Mouse (Mus musculus) MEL (cell line): ENCODE measurements around the gene Aqp7. TPM values are rescaled to one million over a fixed set of nuclear protein-coding genes. Genes with fewer than 3 reads are reported as not detected.

Experiments used
- DNase-seq: peaks from one replicate; pipeline ENCODE4 v3.0.0; 2011; ENCODE audit warnings: low read depth, low spot score
- H3K27ac ChIP-seq: 2 replicates; pipeline ENCODE4 v1.5.1; 2012; ENCODE audit warnings: low read depth, mild to moderate bottlenecking, control low read depth, low read length, moderate library complexity; ENCODE audit not compliant: control insufficient read depth
- H3K27me3 ChIP-seq, 2 experiments: fragments of 150-350 bp in 1 of 2; sonication (generic) in 1 of 2; 2 replicates each; pipeline ENCODE4 v1.6.1; 2012; ENCODE audit warnings: low read length in 2 of 2, mild to moderate bottlenecking in 2 of 2, improper control_type of control experiment in 1 of 2, moderate library complexity in 1 of 2; ENCODE audit not compliant: insufficient read depth in 2 of 2, control insufficient read depth in 1 of 2
- H3K36me3 ChIP-seq, 2 experiments: 2 replicates each; pipeline ENCODE4 v1.6.1; 2012 to 2014; ENCODE audit warnings: low read length in 2 of 2, improper control_type of control experiment in 1 of 2, inconsistent platforms in 1 of 2, mild to moderate bottlenecking in 1 of 2; ENCODE audit not compliant: insufficient read depth in 2 of 2, control insufficient read depth in 1 of 2
- H3K4me1 ChIP-seq, 2 experiments: fragments of 150-350 bp in 1 of 2; sonication (generic) in 1 of 2; 2 replicates each; pipeline ENCODE4 v1.6.1; 2012; ENCODE audit warnings: low read length in 2 of 2, improper control_type of control experiment in 1 of 2, mild to moderate bottlenecking in 1 of 2; ENCODE audit not compliant: insufficient read depth in 2 of 2, control insufficient read depth in 1 of 2
- H3K4me3 ChIP-seq, 2 experiments: fragments of 150-350 bp in 1 of 2; sonication (generic) in 1 of 2; 2 replicates each; pipeline ENCODE4 v1.5.1; 2012; ENCODE audit warnings: low read depth in 2 of 2, low read length in 2 of 2, mild to moderate bottlenecking in 2 of 2, moderate library complexity in 2 of 2, control low read depth in 1 of 2, improper control_type of control experiment in 1 of 2; ENCODE audit not compliant: control insufficient read depth in 1 of 2, insufficient read depth in 1 of 2
- H3K79me2 ChIP-seq: 2 replicates; pipeline ENCODE4 v1.6.1; 2012; ENCODE audit warnings: mild to moderate bottlenecking, low read length, moderate library complexity; ENCODE audit not compliant: control insufficient read depth, poor library complexity, insufficient read depth
- H3K9ac ChIP-seq: 2 replicates; pipeline ENCODE4 v1.6.1; 2012; ENCODE audit warnings: low read depth, mild to moderate bottlenecking, control low read depth, low read length, moderate library complexity; ENCODE audit not compliant: control insufficient read depth, poor library complexity, severe bottlenecking
- H3K9me3 ChIP-seq: fragments of 150-350 bp; sonication (generic); replicated peaks from 2 replicates; pipeline ENCODE4 v1.6.1; 2012; ENCODE audit warnings: mild to moderate bottlenecking, low read length, improper control_type of control experiment, moderate library complexity; ENCODE audit not compliant: insufficient read depth
- BHLHE40 ChIP-seq: IDR thresholded peaks from 2 replicates; pipeline ENCODE4 v1.6.1; 2012; ENCODE audit warnings: low read depth, mild to moderate bottlenecking, inconsistent platforms, low read length, improper control_type of control experiment, borderline replicate concordance
- E2F4 ChIP-seq: IDR thresholded peaks from 2 replicates; pipeline ENCODE4 v1.6.1; 2011; ENCODE audit warnings: low read depth, low read length, improper control_type of control experiment, borderline replicate concordance
- ELF1 ChIP-seq: IDR thresholded peaks from 2 replicates; pipeline ENCODE4 v1.6.1; 2014; ENCODE audit warnings: low read depth, mild to moderate bottlenecking, inconsistent platforms, low read length, improper control_type of control experiment, moderate library complexity
- EP300 ChIP-seq, 2 experiments: IDR thresholded peaks; 2 replicates each; pipeline ENCODE4 v1.6.1; 2011; ENCODE audit warnings: improper control_type of control experiment in 2 of 2, low read length in 2 of 2, low read depth in 1 of 2, mild to moderate bottlenecking in 1 of 2
- ETS1 ChIP-seq: IDR thresholded peaks from 2 replicates; pipeline ENCODE4 v1.6.1; 2012; ENCODE audit warnings: low read depth, mild to moderate bottlenecking, inconsistent platforms, low read length, improper control_type of control experiment, moderate library complexity
- GABPA ChIP-seq: IDR thresholded peaks from 2 replicates; pipeline ENCODE4 v1.6.1; 2012; ENCODE audit warnings: low read depth, mild to moderate bottlenecking, inconsistent platforms, low read length, improper control_type of control experiment, moderate library complexity
- GATA1 ChIP-seq: IDR thresholded peaks from 2 replicates; pipeline ENCODE4 v1.6.1; 2011; ENCODE audit warnings: low read depth, low read length, improper control_type of control experiment
- HCFC1 ChIP-seq: IDR thresholded peaks from 2 replicates; pipeline ENCODE4 v1.6.1; 2012; ENCODE audit warnings: low read depth, mild to moderate bottlenecking, inconsistent platforms, low read length, improper control_type of control experiment, moderate library complexity
- JUND ChIP-seq: IDR thresholded peaks from 2 replicates; pipeline ENCODE4 v1.6.1; 2011; ENCODE audit warnings: low read depth, mild to moderate bottlenecking, improper control_type of control experiment, low read length
- MAX ChIP-seq: IDR thresholded peaks from 2 replicates; pipeline ENCODE4 v1.6.1; 2011; ENCODE audit warnings: low read length, improper control_type of control experiment
- MAZ ChIP-seq: IDR thresholded peaks from 2 replicates; pipeline ENCODE4 v1.6.1; 2012; ENCODE audit warnings: low read depth, mild to moderate bottlenecking, inconsistent platforms, low read length, improper control_type of control experiment
- MEF2A ChIP-seq: IDR thresholded peaks from 2 replicates; pipeline ENCODE4 v1.6.1; 2014; ENCODE audit warnings: low read depth, mild to moderate bottlenecking, inconsistent platforms, low read length, improper control_type of control experiment; ENCODE audit not compliant: poor library complexity, insufficient replicate concordance, severe bottlenecking; ENCODE audit errors: extremely low read depth
- MXI1 ChIP-seq: IDR thresholded peaks from 2 replicates; pipeline ENCODE4 v1.6.1; 2011; ENCODE audit warnings: mild to moderate bottlenecking, low read depth, low read length, improper control_type of control experiment
- MYB ChIP-seq: IDR thresholded peaks from 2 replicates; pipeline ENCODE4 v1.6.1; 2011; ENCODE audit warnings: mild to moderate bottlenecking, low read depth, low read length, improper control_type of control experiment
- MYC ChIP-seq: IDR thresholded peaks from 2 replicates; pipeline ENCODE4 v1.6.1; 2011; ENCODE audit warnings: low read depth, mild to moderate bottlenecking, low read length, improper control_type of control experiment, moderate library complexity
- NELFE ChIP-seq: IDR thresholded peaks from 2 replicates; pipeline ENCODE4 v1.6.1; 2011; ENCODE audit warnings: low read depth, low read length, improper control_type of control experiment
- NRF1 ChIP-seq: IDR thresholded peaks from 2 replicates; pipeline ENCODE4 v1.6.1; 2014; ENCODE audit warnings: low read depth, mild to moderate bottlenecking, inconsistent platforms, low read length, improper control_type of control experiment, moderate library complexity; ENCODE audit not compliant: poor library complexity, insufficient read depth, severe bottlenecking
- POLR2A ChIP-seq, 2 experiments: IDR thresholded peaks; 2 replicates each; pipeline ENCODE4 v1.6.1; 2011 to 2012; ENCODE audit warnings: low read length in 2 of 2, mild to moderate bottlenecking in 2 of 2, control low read depth in 1 of 2, improper control_type of control experiment in 1 of 2, low read depth in 1 of 2, moderate library complexity in 1 of 2; ENCODE audit not compliant: control insufficient read depth in 1 of 2, insufficient read depth in 1 of 2, poor library complexity in 1 of 2
- RAD21 ChIP-seq: IDR thresholded peaks from 2 replicates; pipeline ENCODE4 v1.6.1; 2011; ENCODE audit warnings: mild to moderate bottlenecking, low read depth, low read length, improper control_type of control experiment
- RCOR1 ChIP-seq: IDR thresholded peaks from 2 replicates; pipeline ENCODE4 v1.6.1; 2012; ENCODE audit warnings: low read depth, mild to moderate bottlenecking, inconsistent platforms, low read length, improper control_type of control experiment
- SIN3A ChIP-seq: IDR thresholded peaks from 2 replicates; pipeline ENCODE4 v1.6.1; 2012; ENCODE audit warnings: low read length, improper control_type of control experiment, inconsistent platforms
- SMC3 ChIP-seq: IDR thresholded peaks from 2 replicates; pipeline ENCODE4 v1.6.1; 2011; ENCODE audit warnings: low read depth, low read length, improper control_type of control experiment
- TAL1 ChIP-seq: IDR thresholded peaks from 2 replicates; pipeline ENCODE4 v1.6.1; 2012; ENCODE audit warnings: mild to moderate bottlenecking, inconsistent platforms, low read length, moderate library complexity, mixed read lengths
- TBP ChIP-seq: IDR thresholded peaks from 2 replicates; pipeline ENCODE4 v1.8.0; 2011; ENCODE audit warnings: low read depth, low read length, improper control_type of control experiment
- TCF12 ChIP-seq: IDR thresholded peaks from 2 replicates; pipeline ENCODE4 v1.6.1; 2014; ENCODE audit warnings: low read depth, mild to moderate bottlenecking, inconsistent platforms, low read length, improper control_type of control experiment, moderate library complexity
- UBTF ChIP-seq: IDR thresholded peaks from 2 replicates; pipeline ENCODE4 v1.6.1; 2012; ENCODE audit warnings: low read depth, mild to moderate bottlenecking, inconsistent platforms, low read length, improper control_type of control experiment, moderate library complexity, borderline replicate concordance; ENCODE audit not compliant: insufficient read depth
- USF1 ChIP-seq: IDR thresholded peaks from 2 replicates; pipeline ENCODE4 v1.6.1; 2014; ENCODE audit warnings: low read depth, mild to moderate bottlenecking, inconsistent platforms, low read length, improper control_type of control experiment, moderate library complexity
- ZMIZ1 ChIP-seq: IDR thresholded peaks from 2 replicates; pipeline ENCODE4 v1.6.1; 2012; ENCODE audit warnings: low read depth, mild to moderate bottlenecking, inconsistent platforms, low read length, improper control_type of control experiment, moderate library complexity
- ZNF384 ChIP-seq: IDR thresholded peaks from 2 replicates; pipeline ENCODE4 v1.6.1; 2012; ENCODE audit warnings: low read depth, mild to moderate bottlenecking, inconsistent platforms, low read length, improper control_type of control experiment
- polyA plus RNA-seq, 2 experiments: library from polyadenylated mRNA; stranded (reverse) in 1 of 2; unstranded in 1 of 2; fragments of >175 nt in 1 of 2; fragments of >200 nt in 1 of 2; gene quantifications; 2 replicates each; pipeline versions ENCODE4 v1.2.1 to v1.2.4; 2012; ENCODE audit warnings: low replicate concordance in 2 of 2, low read depth in 1 of 2; ENCODE audit not compliant: insufficient read length in 2 of 2, insufficient read depth in 1 of 2, missing spikeins in 1 of 2
- total RNA-seq: library from RNA; depleted of rRNA; stranded (reverse); fragments of 300-350 nt; gene quantifications from 2 replicates; pipeline ENCODE4 v1.2.3, GENCODE M21; 2012

The Aqp7 gene
- total and polyA plus RNA-seq, 3 experiments, result 0.06 TPM; not detected in 2

- peaks cover 0 to 6% of the 10 kb centered on the region in 2 experiments; a peak in 2 of 4 replicates for H3K36me3 ChIP-seq
- peak overlapping the region; percentile 69 for H3K27ac ChIP-seq
- no peaks in the 10 kb centered on the region; the same call in 1 of the 2 replicates for H3K79me2 ChIP-seq
- no peaks in the 10 kb centered on the region for H3K27me3 ChIP-seq
- peaks cover 0 to 6% of the 10 kb centered on the region in 2 experiments; a peak in 3 of 4 replicates for H3K4me1 ChIP-seq
- peak; percentile 68 for TF ChIP-seq GATA1
- no peak; the same call in 1 of the 2 replicates for TF ChIP-seq SMC3
- no peak for TF ChIP-seq MEF2A
- peak; percentile 60; the same call in 1 of the 2 replicates for TF ChIP-seq TBP
- no peak for TF ChIP-seq TAL1
- TF ChIP-seq RAD21, result no peak
- no peak for TF ChIP-seq E2F4
- peak; percentile 75 for TF ChIP-seq SIN3A
- TF ChIP-seq HCFC1, result peak; percentile 65
- TF ChIP-seq USF1, result no peak
- peak; percentile 78 for TF ChIP-seq MXI1
- TF ChIP-seq RCOR1, result peak; percentile 66; the same call in 1 of the 2 replicates
- TF ChIP-seq POLR2A (IDR thresholded peaks at IDR 0.05; ENCODE audit: control insufficient read depth in 1 of 2, insufficient read depth in 1 of 2, low read depth in 1 of 2, low read length in 2 of 2, poor library complexity in 1 of 2), result peak in 1 of 2 experiments; percentile 61; a peak in 3 of 4 replicates
- TF ChIP-seq MAX, result 0 out of 2 replicates have a peak, but pooled peaks have one; percentile 39
- peak; percentile 59; the same call in 1 of the 2 replicates for TF ChIP-seq BHLHE40
- no peak for TF ChIP-seq GABPA
- TF ChIP-seq JUND, result no peak
- no peak for TF ChIP-seq ZMIZ1
- TF ChIP-seq TCF12, result peak; percentile 56
- peak; percentile 63; the same call in 1 of the 2 replicates for TF ChIP-seq ELF1
- TF ChIP-seq UBTF, result no peak
- peak; percentile 40 to 50; a peak in 3 of 4 replicates for TF ChIP-seq EP300 (IDR thresholded peaks at IDR 0.05; ENCODE audit: low read depth in 1 of 2, low read length in 2 of 2)
- peak; percentile 61 for TF ChIP-seq ETS1
- 0 out of 2 replicates have a peak, but pooled peaks have one; percentile 30 for TF ChIP-seq MAZ
- no peak; the same call in 1 of the 2 replicates for TF ChIP-seq MYC
- no peak for TF ChIP-seq MYB
- TF ChIP-seq ZNF384, result no peak
- peak; percentile 57 for TF ChIP-seq NELFE
- no peak for TF ChIP-seq NRF1
- DNase-seq, result peak; percentile 96
- peak overlapping the region; percentile 68 for H3K9ac ChIP-seq
- no peaks in the 10 kb centered on the region for H3K9me3 ChIP-seq
- H3K4me3 ChIP-seq, result peak overlapping the region; percentile 53 to 57
These were observed 7.2 kb upstream of the Aqp7 start for GRCm38 (mm10) chr4:41055111-41055510.
